Mouse (Mus musculus): ENCODE measurements around the gene Rhox4a2. TPM values are rescaled to one million over a fixed set of nuclear protein-coding genes. Genes with fewer than 3 reads are reported as not detected.
"Not testable (repeated sequence)": the region's sequence is repeated elsewhere in the genome, so short reads cannot be mapped to it uniquely, and the experiment has no call there.

Rhox4a2 gene
- total RNA-seq (2017) = 0.58 TPM in 1 of 3 replicates, not detected in the others

GRCm38 (mm10) chrX:37390548-37390947, at the start of gene Rhox4a2:
TSS of gene Rhox4a2 (plus strand) at chrX:37390848.
- ATAC-seq (replicated peaks; ENCODE audit: insufficient number of reproducible peaks, low FRiP score, low TSS enrichment, poor library complexity, severe bottlenecking) = not testable (repeated sequence)

GRCm38 (mm10) chrX:37379728-37380127, 10.9 kb upstream of the Rhox4a2 start, which contains the start of gene Rhox3a2:
TSS of gene Rhox3a2 (plus strand) at chrX:37380028.
- not testable (repeated sequence) for ATAC-seq (replicated peaks; ENCODE audit: insufficient number of reproducible peaks, low FRiP score, low TSS enrichment, poor library complexity, severe bottlenecking)

- ATAC-seq (replicated peaks; ENCODE audit: insufficient number of reproducible peaks, low FRiP score, low TSS enrichment, poor library complexity, severe bottlenecking) = not testable (repeated sequence)
Measured at GRCm38 (mm10) chrX:37411767-37412166, 21.1 kb downstream of the Rhox4a2 start, which contains the start of gene Rhox2b. TSS of gene Rhox2b (plus strand) at chrX:37412067.

GRCm38 (mm10) chrX:37432194-37432593, 41.5 kb downstream of the Rhox4a2 start, which contains the start of gene Rhox4b:
TSS of gene Rhox4b (plus strand) at chrX:37432494.
- not testable (repeated sequence) for ATAC-seq (replicated peaks; ENCODE audit: insufficient number of reproducible peaks, low FRiP score, low TSS enrichment, poor library complexity, severe bottlenecking)

Other genes with a start within 250 kb of the Rhox4a2 start
- gene Akap14, start 222.0 kb upstream of the Rhox4a2 start, total RNA-seq (2017) = not detected in 3 replicates
- 127 to 140 TPM (median 128 TPM) in 3 replicates for gene Ndufa1, start 199.7 kb upstream of the Rhox4a2 start, total RNA-seq (2017)
- 0.29 to 2.1 TPM (median 2.0 TPM) in 3 replicates for gene Rnf113a1, start 199.6 kb upstream of the Rhox4a2 start, total RNA-seq (2017)
- not detected in 3 replicates for gene Gm9, start 179.8 kb upstream of the Rhox4a2 start, total RNA-seq (2017)
- not detected in 3 replicates for gene Rhox1, start 168.6 kb upstream of the Rhox4a2 start, total RNA-seq (2017)
- not detected in 3 replicates for gene Rhox2a, start 145.9 kb upstream of the Rhox4a2 start, total RNA-seq (2017)
- gene Rhox3a, start 140.9 kb upstream of the Rhox4a2 start, total RNA-seq (2017) = not detected in 3 replicates
- gene Rhox4a, start 125.5 kb upstream of the Rhox4a2 start, total RNA-seq (2017) = not detected in 3 replicates
- not detected in 3 replicates for gene Rhox3a2, start 10.8 kb upstream of the Rhox4a2 start, total RNA-seq (2017)
- not detected in 3 replicates for gene Rhox2b, start 21.2 kb downstream of the Rhox4a2 start, total RNA-seq (2017)
- not detected in 3 replicates for gene Rhox4b, start 41.6 kb downstream of the Rhox4a2 start, total RNA-seq (2017)
- gene Rhox2c, start 62.8 kb downstream of the Rhox4a2 start, total RNA-seq (2017) = not detected in 3 replicates
- not detected in 3 replicates for gene Rhox3c, start 67.7 kb downstream of the Rhox4a2 start, total RNA-seq (2017)
- not detected in 3 replicates for gene Rhox4c, start 89.5 kb downstream of the Rhox4a2 start, total RNA-seq (2017)
- gene Rhox2d, start 102.6 kb downstream of the Rhox4a2 start, total RNA-seq (2017) = not detected in 3 replicates
- gene Rhox4d, start 123.5 kb downstream of the Rhox4a2 start, total RNA-seq (2017) = not detected in 3 replicates
- not detected in 3 replicates for gene Rhox2e, start 139.6 kb downstream of the Rhox4a2 start, total RNA-seq (2017)
- gene Rhox3e, start 151.2 kb downstream of the Rhox4a2 start, total RNA-seq (2017) = not detected in 3 replicates
- gene Rhox4e, start 166.6 kb downstream of the Rhox4a2 start, total RNA-seq (2017) = not detected in 3 replicates
- not detected in 3 replicates for gene Rhox2f, start 180.6 kb downstream of the Rhox4a2 start, total RNA-seq (2017)
- not detected in 3 replicates for gene Rhox3f, start 190.1 kb downstream of the Rhox4a2 start, total RNA-seq (2017)
- not detected in 3 replicates for gene Rhox4f, start 216.9 kb downstream of the Rhox4a2 start, total RNA-seq (2017)
- gene Rhox3g, start 237.8 kb downstream of the Rhox4a2 start, total RNA-seq (2017) = not detected in 3 replicates

Measured in monocyte, adult 5-6 weeks (primary cell).